Mouse (Mus musculus) embryonic facial prominence, embryonic 10.5 days (tissue): ENCODE results near the gene Fam3b. TPM values are rescaled to one million over a fixed set of nuclear protein-coding genes. Genes with fewer than 3 reads are reported as not detected.

Source experiments
- DNase-seq: peaks from one replicate; pipeline ENCODE4 v3.0.0-alpha.2; 2017; ENCODE audit warnings: low spot score
- H3K27ac ChIP-seq: fragments of 300-500 bp; sonication (generic); replicated peaks from 2 replicates; pipeline ENCODE4 v1.5.1; 2016; ENCODE audit warnings: mild to moderate bottlenecking
- H3K27me3 ChIP-seq: fragments of 300-500 bp; sonication (generic); replicated peaks from 2 replicates; pipeline ENCODE4 v1.6.1; 2016; ENCODE audit warnings: low read depth, mild to moderate bottlenecking; ENCODE audit not compliant: poor library complexity, severe bottlenecking
- H3K36me3 ChIP-seq: fragments of 300-500 bp; sonication (generic); replicated peaks from 2 replicates; pipeline ENCODE4 v1.6.1; 2016; ENCODE audit warnings: mild to moderate bottlenecking, moderate library complexity
- H3K4me1 ChIP-seq: fragments of 300-500 bp; sonication (generic); 2 replicates; pipeline ENCODE4 v1.6.1; 2016
- H3K4me3 ChIP-seq: fragments of 300-500 bp; sonication (generic); 2 replicates; pipeline ENCODE4 v1.5.1; 2016; ENCODE audit warnings: mild to moderate bottlenecking, moderate library complexity
- H3K9me3 ChIP-seq: fragments of 300-500 bp; sonication (generic); 2 replicates; pipeline ENCODE4 v1.6.1; 2016; ENCODE audit warnings: mild to moderate bottlenecking
- WGBS: fragments of 180-500 bp; shearing (Covaris S2); methylation state at CpG from one replicate; pipeline ENCODE4 v1.1.7; 2016; 5-methylcytosine and 5-hydroxymethylcytosine counted together
- polyA plus RNA-seq: library from polyadenylated mRNA; unstranded; fragments of >200 nt; fragmentation: Nextera tagmentation; extraction: Ambion mirVana; gene quantifications from 2 replicates; pipeline ENCODE4 v1.2.1, GENCODE M21; 2016

Gene Fam3b
- polyA plus RNA-seq, 1 experiment from 2014 or later: not detected

DNA sequence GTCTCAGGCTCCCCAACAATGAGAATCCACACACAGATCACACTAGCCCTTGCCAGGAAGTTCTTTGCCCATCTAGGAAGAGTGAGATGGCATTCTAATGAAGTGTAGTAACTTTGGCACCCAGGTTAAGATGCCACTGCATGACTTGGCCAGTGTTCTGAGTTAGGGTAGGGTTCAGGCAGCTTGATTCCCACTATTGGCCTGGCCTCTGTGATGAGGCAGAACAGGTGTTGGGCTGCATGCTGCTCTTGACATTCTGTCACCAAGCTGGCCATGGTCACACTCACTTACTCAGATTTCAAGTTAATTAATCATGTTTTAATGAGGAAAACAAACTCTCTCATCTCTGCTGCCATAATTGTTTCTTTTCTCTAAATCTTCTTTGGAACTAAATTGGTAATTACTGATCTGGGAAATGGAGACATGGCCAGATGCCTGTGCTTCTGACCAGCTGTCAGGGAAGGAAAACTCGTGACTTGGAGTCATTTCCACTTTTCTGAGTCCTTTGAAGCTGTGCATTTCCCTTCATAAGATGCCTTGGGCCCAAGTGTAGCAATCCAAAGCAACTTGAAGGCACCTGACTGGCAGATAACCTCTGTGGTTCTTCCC is 77.1 kb downstream of the Fam3b start:
- DNase-seq: no peak
- Histone ChIP-seq H3K36me3 (no peaks in the 10 kb centered on the region), H3K4me1 (no peaks in the 10 kb centered on the region), H3K9me3 (no peaks in the 10 kb centered on the region), H3K4me3 (no peak overlapping the region), H3K27me3 (no peaks in the 10 kb centered on the region), H3K27ac (no peak overlapping the region)
- WGBS: 51% methylated on average over 1 of the region's 1 CpGs

DNA sequence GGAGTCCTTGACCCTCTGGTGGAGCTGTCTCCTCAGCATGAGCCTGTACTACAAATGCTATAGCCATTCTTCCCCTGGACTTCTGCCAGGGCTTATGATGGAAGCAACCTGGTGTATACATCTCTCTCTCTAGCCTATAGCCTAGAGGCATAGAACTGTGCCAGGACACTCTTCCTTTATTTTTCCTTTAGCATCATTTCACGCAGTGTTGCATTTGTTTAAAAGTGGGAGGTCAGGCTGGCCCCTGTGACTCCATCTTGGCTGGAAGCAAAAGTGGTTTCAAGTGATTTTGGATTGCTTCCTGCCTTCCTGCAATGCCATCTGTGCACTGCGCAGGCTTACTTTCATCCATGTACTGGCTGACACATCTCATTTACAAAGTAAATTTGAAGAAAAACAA is 80.4 kb downstream of the Fam3b start:
- no peak for DNase-seq
- 81% methylated on average over 2 of the region's 2 CpGs for WGBS

DNA sequence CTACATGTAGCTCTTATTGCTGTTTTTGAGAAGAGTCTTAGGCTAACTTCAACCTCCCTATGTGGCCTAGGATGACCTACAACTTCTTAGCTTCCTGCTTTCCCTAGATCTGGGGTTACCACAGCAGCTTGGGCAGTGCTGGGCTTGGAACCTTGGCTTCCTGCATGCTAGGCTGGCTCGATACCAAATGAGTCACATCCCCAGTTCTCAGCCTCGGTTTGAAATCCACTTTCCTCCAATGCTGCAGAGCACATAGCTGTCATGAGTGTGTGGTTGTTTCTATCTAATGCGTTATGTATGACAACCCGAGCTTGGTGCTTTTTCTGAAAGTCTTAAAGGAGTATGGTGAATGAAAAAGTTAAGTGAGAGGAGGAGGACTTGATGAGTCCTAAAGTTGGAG is 83.3 kb downstream of the Fam3b start:
- Histone ChIP-seq H3K4me3 (no peak overlapping the region), H3K36me3 (no peaks in the 10 kb centered on the region), H3K9me3 (no peaks in the 10 kb centered on the region), H3K4me1 (no peaks in the 10 kb centered on the region), H3K27me3 (no peaks in the 10 kb centered on the region), H3K27ac (no peak overlapping the region)
- WGBS: 80% methylated on average over 4 of the region's 4 CpGs
- no peak for DNase-seq

More for the DNA sequence above, 80.4 kb downstream of the Fam3b start:
- Histone ChIP-seq H3K9me3 (no peaks in the 10 kb centered on the region), H3K36me3 (no peaks in the 10 kb centered on the region), H3K27me3 (no peaks in the 10 kb centered on the region), H3K4me1 (no peaks in the 10 kb centered on the region), H3K27ac (no peak overlapping the region), H3K4me3 (no peak overlapping the region)

DNA sequence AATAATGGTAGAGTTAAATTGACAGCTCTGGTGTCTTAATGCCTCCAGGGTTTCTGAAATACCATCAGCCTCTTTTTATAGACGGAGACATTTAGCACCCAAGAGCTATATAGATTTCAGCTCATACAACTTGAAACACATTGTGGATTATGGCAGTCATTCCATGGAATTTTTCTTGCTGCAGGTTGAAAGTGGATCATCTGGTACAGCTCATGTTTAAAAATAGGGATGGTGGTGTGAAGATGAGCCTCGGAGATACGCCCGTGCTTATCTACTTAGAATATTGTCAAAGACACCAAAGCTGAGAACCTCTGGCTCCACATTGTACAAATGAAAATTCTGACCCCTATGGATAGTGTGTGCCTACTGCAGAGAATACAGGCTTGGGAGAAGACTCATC is 84.5 kb downstream of the Fam3b start:
- H3K27ac ChIP-seq: no peak overlapping the region
- H3K36me3 ChIP-seq: no peaks in the 10 kb centered on the region
- no peak overlapping the region for H3K4me3 ChIP-seq
- no peaks in the 10 kb centered on the region for H3K27me3 ChIP-seq
- DNase-seq: no peak
- WGBS: 92% methylated on average over 4 of the region's 4 CpGs
- H3K9me3 ChIP-seq: no peaks in the 10 kb centered on the region
- H3K4me1 ChIP-seq: no peaks in the 10 kb centered on the region

DNA sequence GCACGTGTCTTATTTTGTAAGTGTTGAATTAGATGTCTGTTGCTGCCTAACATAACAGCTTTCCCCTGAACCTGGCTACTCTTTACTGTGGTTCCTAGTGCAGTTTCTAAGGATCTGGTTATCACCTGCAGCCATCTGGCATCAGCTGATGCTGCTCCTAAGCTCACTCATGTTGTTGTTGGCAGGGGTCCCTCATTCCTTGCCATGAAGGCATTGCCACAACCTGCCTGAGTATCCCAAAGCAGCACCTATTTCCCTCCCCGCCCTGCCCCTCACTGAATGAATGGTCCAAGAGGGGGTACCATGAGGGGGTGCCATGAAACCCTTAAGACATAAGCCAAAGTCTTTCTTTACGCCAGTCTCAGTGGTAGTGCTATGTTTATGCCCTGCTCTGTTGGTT is 86.6 kb downstream of the Fam3b start:
- Histone ChIP-seq H3K36me3 (no peaks in the 10 kb centered on the region), H3K4me3 (no peak overlapping the region), H3K27ac (no peak overlapping the region), H3K4me1 (no peaks in the 10 kb centered on the region), H3K9me3 (no peaks in the 10 kb centered on the region), H3K27me3 (no peaks in the 10 kb centered on the region)
- WGBS: 88% methylated on average over 3 of the region's 3 CpGs
- no peak for DNase-seq

DNA sequence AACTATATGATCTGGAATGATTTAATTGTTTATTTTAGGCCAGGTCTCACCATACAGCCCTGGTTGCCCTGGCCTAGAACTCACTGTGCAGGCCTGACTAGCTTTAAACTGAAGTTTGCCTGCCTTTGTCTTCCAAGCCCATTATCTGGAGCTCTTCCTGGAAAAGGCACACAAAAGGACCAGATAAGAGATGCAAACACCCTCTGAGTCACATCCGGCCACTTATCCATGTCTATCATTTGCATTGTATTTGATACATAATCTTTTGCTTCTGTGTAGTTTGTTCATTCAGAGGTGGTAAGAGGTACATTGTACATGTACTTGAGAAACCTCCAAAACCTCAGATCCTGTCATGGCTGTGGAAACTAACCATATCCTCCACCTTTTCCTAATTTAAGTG is 91.0 kb downstream of the Fam3b start:
- H3K36me3 ChIP-seq: no peaks in the 10 kb centered on the region
- H3K4me3 ChIP-seq: no peak overlapping the region
- no peaks in the 10 kb centered on the region for H3K9me3 ChIP-seq
- no peaks in the 10 kb centered on the region; the same call in 1 of the 2 replicates for H3K27me3 ChIP-seq
- no peak overlapping the region for H3K27ac ChIP-seq
- WGBS: 80% methylated on average over 1 of the region's 1 CpGs
- H3K4me1 ChIP-seq: no peaks in the 10 kb centered on the region
- no peak for DNase-seq

DNA sequence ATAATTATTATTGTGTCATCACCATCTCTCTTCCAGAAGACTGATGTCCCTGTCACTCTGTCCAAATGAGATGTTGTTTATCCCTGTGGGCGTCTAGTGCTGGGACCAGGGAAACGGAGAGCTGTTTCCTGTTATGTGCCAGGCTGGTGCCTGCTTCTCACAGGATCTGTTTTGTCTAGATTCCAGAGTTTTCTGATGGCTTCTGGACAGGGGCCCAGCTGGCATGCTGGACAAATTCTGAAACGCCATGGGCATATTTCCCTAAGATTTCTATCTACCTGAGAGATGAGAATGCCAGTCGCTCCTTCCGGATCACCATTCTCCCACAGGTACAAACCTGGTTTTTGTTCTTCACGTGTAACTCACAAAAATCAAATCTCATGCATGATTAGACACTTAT is 92.9 kb downstream of the Fam3b start:
- Histone ChIP-seq H3K27me3 (no peaks in the 10 kb centered on the region; the same call in 1 of the 2 replicates), H3K4me3 (no peak overlapping the region), H3K9me3 (no peaks in the 10 kb centered on the region), H3K27ac (no peak overlapping the region), H3K4me1 (no peaks in the 10 kb centered on the region), H3K36me3 (no peaks in the 10 kb centered on the region)
- 82% methylated on average over 6 of the region's 6 CpGs for WGBS
- no peak for DNase-seq

Other genes starting within 250 kb of the Fam3b start
- gene Bace2, start 158.1 kb downstream of the Fam3b start, polyA plus RNA-seq: 1.2 and 2.8 TPM in 2 replicates
- not detected in 2 replicates for gene Mx1, start 51.9 kb downstream of the Fam3b start, polyA plus RNA-seq
- 0.55 and 0.60 TPM in 2 replicates for gene Tmprss2, start 96.4 kb upstream of the Fam3b start, polyA plus RNA-seq
- gene Ripk4, start 249.0 kb upstream of the Fam3b start, polyA plus RNA-seq: 7.8 and 8.4 TPM in 2 replicates